Mouse (Mus musculus): ENCODE results near the gene Amigo1. TPM values are rescaled to one million over a fixed set of nuclear protein-coding genes. Genes with fewer than 3 reads are reported as not detected.
A peak's percentile ranks its signal among the peaks of the same experiment; 100 is the strongest.

The Amigo1 gene
- polyA plus RNA-seq, 1 experiment from 2014 or later, result 2.8 TPM

- Histone ChIP-seq H3K4me3 (ENCODE audit: low read depth, low read length) (peak overlapping the region; percentile 66), H3K4me1 (ENCODE audit: control insufficient read depth, insufficient read depth, low read length) (peaks cover 4% of the 10 kb centered on the region), H3K27ac (replicated peaks; ENCODE audit: low read depth, low read length) (no peak overlapping the region), H3K4me2 (ENCODE audit: low read depth, low read length) (peak overlapping the region; percentile 70), H3K9ac (replicated peaks; ENCODE audit: low read length) (peak overlapping the region; percentile 86), H3K9me3 (replicated peaks; ENCODE audit: control insufficient read depth, low read length) (no peaks in the 10 kb centered on the region), H3K27me3 (ENCODE audit: control insufficient read depth, insufficient read depth, low read length) (no peaks in the 10 kb centered on the region), H3K36me3 (replicated peaks; ENCODE audit: control insufficient read depth, insufficient read depth, low read depth, low read length) (no peaks in the 10 kb centered on the region; the same call in none of the 2 replicates)
- ATAC-seq (replicated peaks; ENCODE audit: insufficient number of reproducible peaks, low FRiP score, low TSS enrichment, low read depth), result no peak
- DNase-seq (ENCODE audit: low spot score), result no peak
- 58% methylated on average over 3 of the region's 3 CpGs for WGBS
Observed at GRCm38 (mm10) chr3:108209001-108209400, 22.9 kb downstream of the Amigo1 start.

GRCm38 (mm10) chr3:108209536-108209935, 23.4 kb downstream of the Amigo1 start:
- ATAC-seq (replicated peaks; ENCODE audit: insufficient number of reproducible peaks, low FRiP score, low TSS enrichment, low read depth) (peak; percentile 4; the same call in 1 of the 2 replicates), DNase-seq (ENCODE audit: low spot score) (no peak)
- Histone ChIP-seq H3K27me3 (ENCODE audit: control insufficient read depth, insufficient read depth, low read length) (no peaks in the 10 kb centered on the region), H3K9me3 (replicated peaks; ENCODE audit: control insufficient read depth, low read length) (no peaks in the 10 kb centered on the region), H3K9ac (replicated peaks; ENCODE audit: low read length) (peak overlapping the region; percentile 86), H3K4me2 (ENCODE audit: low read depth, low read length) (peak overlapping the region; percentile 70), H3K4me3 (ENCODE audit: low read depth, low read length) (peak overlapping the region; percentile 66), H3K27ac (replicated peaks; ENCODE audit: low read depth, low read length) (no peak overlapping the region; the same call in 1 of the 2 replicates), H3K36me3 (replicated peaks; ENCODE audit: control insufficient read depth, insufficient read depth, low read depth, low read length) (no peaks in the 10 kb centered on the region; the same call in none of the 2 replicates), H3K4me1 (ENCODE audit: control insufficient read depth, insufficient read depth, low read length) (peaks cover 4% of the 10 kb centered on the region)
- WGBS, result 8% methylated on average over 8 of the region's 8 CpGs

GRCm38 (mm10) chr3:108209946-108210770, 24.0 kb downstream of the Amigo1 start:
- WGBS, result under 1% methylated on average over 58 of the region's 72 CpGs
- ATAC-seq (replicated peaks; ENCODE audit: insufficient number of reproducible peaks, low FRiP score, low TSS enrichment, low read depth), result peak; percentile 93

GRCm38 (mm10) chr3:108210771-108211139, 24.6 kb downstream of the Amigo1 start, which contains the start of gene Atxn7l2:
Gene Atxn7l2, minus strand, starts transcription at chr3:108210934.
- Histone ChIP-seq H3K4me3 (ENCODE audit: low read depth, low read length) (peak within 1 kb of the TSS; percentile 66), H3K4me1 (ENCODE audit: control insufficient read depth, insufficient read depth, low read length) (peaks cover 4% of the 10 kb centered on the region), H3K27ac (replicated peaks; ENCODE audit: low read depth, low read length) (peak within 1 kb of the TSS; percentile 85), H3K9ac (replicated peaks; ENCODE audit: low read length) (peak within 1 kb of the TSS; percentile 86), H3K36me3 (replicated peaks; ENCODE audit: control insufficient read depth, insufficient read depth, low read depth, low read length) (no peaks in the 10 kb centered on the region; the same call in 1 of the 2 replicates), H3K9me3 (replicated peaks; ENCODE audit: control insufficient read depth, low read length) (no peaks in the 10 kb centered on the region), H3K4me2 (ENCODE audit: low read depth, low read length) (peak within 1 kb of the TSS; percentile 70), H3K27me3 (ENCODE audit: control insufficient read depth, insufficient read depth, low read length) (no peaks in the 10 kb centered on the region)
- DNase-seq (ENCODE audit: low spot score) (peak; percentile 76), ATAC-seq (replicated peaks; ENCODE audit: insufficient number of reproducible peaks, low FRiP score, low TSS enrichment, low read depth) (peak; percentile 85)
- WGBS, result 0% methylated on average over 14 of the region's 14 CpGs

More at GRCm38 (mm10) chr3:108209946-108210770, 24.0 kb downstream of the Amigo1 start:
- Histone ChIP-seq H3K4me2 (ENCODE audit: low read depth, low read length) (peak overlapping the region; percentile 70), H3K9me3 (replicated peaks; ENCODE audit: control insufficient read depth, low read length) (no peaks in the 10 kb centered on the region), H3K36me3 (replicated peaks; ENCODE audit: control insufficient read depth, insufficient read depth, low read depth, low read length) (no peaks in the 10 kb centered on the region; the same call in none of the 2 replicates), H3K27me3 (ENCODE audit: control insufficient read depth, insufficient read depth, low read length) (no peaks in the 10 kb centered on the region), H3K4me1 (ENCODE audit: control insufficient read depth, insufficient read depth, low read length) (peaks cover 4% of the 10 kb centered on the region), H3K27ac (replicated peaks; ENCODE audit: low read depth, low read length) (peak overlapping the region; percentile 85), H3K9ac (replicated peaks; ENCODE audit: low read length) (peak overlapping the region; percentile 86), H3K4me3 (ENCODE audit: low read depth, low read length) (peak overlapping the region; percentile 66)
- peak; percentile 98 for DNase-seq (ENCODE audit: low spot score)

GRCm38 (mm10) chr3:108211845-108212244, 25.7 kb downstream of the Amigo1 start:
- ATAC-seq (replicated peaks; ENCODE audit: insufficient number of reproducible peaks, low FRiP score, low TSS enrichment, low read depth), result no peak
- Histone ChIP-seq H3K4me2 (ENCODE audit: low read depth, low read length) (no peak overlapping the region), H3K9ac (replicated peaks; ENCODE audit: low read length) (no peak overlapping the region), H3K27me3 (ENCODE audit: control insufficient read depth, insufficient read depth, low read length) (no peaks in the 10 kb centered on the region), H3K4me3 (ENCODE audit: low read depth, low read length) (no peak overlapping the region), H3K4me1 (ENCODE audit: control insufficient read depth, insufficient read depth, low read length) (peaks cover 4% of the 10 kb centered on the region), H3K9me3 (replicated peaks; ENCODE audit: control insufficient read depth, low read length) (no peaks in the 10 kb centered on the region), H3K36me3 (replicated peaks; ENCODE audit: control insufficient read depth, insufficient read depth, low read depth, low read length) (no peaks in the 10 kb centered on the region; the same call in 1 of the 2 replicates), H3K27ac (replicated peaks; ENCODE audit: low read depth, low read length) (no peak overlapping the region)
- WGBS, result 87% methylated on average over 6 of the region's 6 CpGs
- no peak for DNase-seq (ENCODE audit: low spot score)

GRCm38 (mm10) chr3:108212406-108212805, 26.3 kb downstream of the Amigo1 start:
- Histone ChIP-seq H3K9me3 (replicated peaks; ENCODE audit: control insufficient read depth, low read length) (no peaks in the 10 kb centered on the region), H3K4me1 (ENCODE audit: control insufficient read depth, insufficient read depth, low read length) (peaks cover 4% of the 10 kb centered on the region), H3K27me3 (ENCODE audit: control insufficient read depth, insufficient read depth, low read length) (no peaks in the 10 kb centered on the region), H3K27ac (replicated peaks; ENCODE audit: low read depth, low read length) (no peak overlapping the region), H3K36me3 (replicated peaks; ENCODE audit: control insufficient read depth, insufficient read depth, low read depth, low read length) (no peaks in the 10 kb centered on the region), H3K9ac (replicated peaks; ENCODE audit: low read length) (no peak overlapping the region), H3K4me3 (ENCODE audit: low read depth, low read length) (no peak overlapping the region), H3K4me2 (ENCODE audit: low read depth, low read length) (no peak overlapping the region)
- ATAC-seq (replicated peaks; ENCODE audit: insufficient number of reproducible peaks, low FRiP score, low TSS enrichment, low read depth) (no peak), DNase-seq (ENCODE audit: low spot score) (no peak)
- 79% methylated on average over 8 of the region's 8 CpGs for WGBS

- H3K4me1 ChIP-seq (ENCODE audit: control insufficient read depth, insufficient read depth, low read length), result no peaks in the 10 kb centered on the region
- no peak for ATAC-seq (replicated peaks; ENCODE audit: insufficient number of reproducible peaks, low FRiP score, low TSS enrichment, low read depth)
- H3K4me3 ChIP-seq (ENCODE audit: low read depth, low read length), result no peak overlapping the region
- no peaks in the 10 kb centered on the region for H3K9me3 ChIP-seq (replicated peaks; ENCODE audit: control insufficient read depth, low read length)
- no peak overlapping the region for H3K9ac ChIP-seq (replicated peaks; ENCODE audit: low read length)
- DNase-seq (ENCODE audit: low spot score), result peak; percentile 76
- H3K36me3 ChIP-seq (replicated peaks; ENCODE audit: control insufficient read depth, insufficient read depth, low read depth, low read length), result no peaks in the 10 kb centered on the region
- H3K27ac ChIP-seq (replicated peaks; ENCODE audit: low read depth, low read length), result no peak overlapping the region
- H3K4me2 ChIP-seq (ENCODE audit: low read depth, low read length), result no peak overlapping the region
- WGBS, result 15% methylated on average over 5 of the region's 5 CpGs
- H3K27me3 ChIP-seq (ENCODE audit: control insufficient read depth, insufficient read depth, low read length), result no peaks in the 10 kb centered on the region
Observed at GRCm38 (mm10) chr3:108214734-108215133, 28.6 kb downstream of the Amigo1 start.

GRCm38 (mm10) chr3:108220661-108221060, 34.5 kb downstream of the Amigo1 start:
- H3K4me2 ChIP-seq (ENCODE audit: low read depth, low read length), result no peak overlapping the region
- H3K36me3 ChIP-seq (replicated peaks; ENCODE audit: control insufficient read depth, insufficient read depth, low read depth, low read length), result no peaks in the 10 kb centered on the region
- ATAC-seq (replicated peaks; ENCODE audit: insufficient number of reproducible peaks, low FRiP score, low TSS enrichment, low read depth), result no peak
- H3K9ac ChIP-seq (replicated peaks; ENCODE audit: low read length), result no peak overlapping the region
- H3K4me3 ChIP-seq (ENCODE audit: low read depth, low read length), result no peak overlapping the region
- H3K4me1 ChIP-seq (ENCODE audit: control insufficient read depth, insufficient read depth, low read length), result no peaks in the 10 kb centered on the region
- no peak for DNase-seq (ENCODE audit: low spot score)
- peaks cover 9% of the 10 kb centered on the region for H3K27me3 ChIP-seq (ENCODE audit: control insufficient read depth, insufficient read depth, low read length)
- no peak overlapping the region for H3K27ac ChIP-seq (replicated peaks; ENCODE audit: low read depth, low read length)
- WGBS, result 73% methylated on average over 3 of the region's 3 CpGs
- H3K9me3 ChIP-seq (replicated peaks; ENCODE audit: control insufficient read depth, low read length), result no peaks in the 10 kb centered on the region

All from embryonic facial prominence, embryonic 11.5 days (tissue).